Mouse (Mus musculus): Measurements from ENCODE around the gene Cyp27b1.

- TF ChIP-seq CTCF (conservative IDR thresholded peaks at IDR 0.05; ENCODE audit: low read length) (no peak), NANOG (IDR thresholded peaks at IDR 0.05; ENCODE audit: borderline replicate concordance, low read length) (no peak)
Measured at GRCm38 (mm10) chr10:127069281-127070189, 21.5 kb downstream of the Cyp27b1 start.

All from E14TG2a.4 (cell line).